Mouse (Mus musculus) bone marrow macrophage, adult 2 months (primary cell): ENCODE data around the gene Zfp385b.

Experiments used
- CTCF ChIP-seq: IDR thresholded peaks from 2 replicates; pipeline ENCODE4 v1.5.1; 2012; ENCODE audit warnings: low read depth, mild to moderate bottlenecking, low read length, moderate library complexity
- POLR2A ChIP-seq: IDR thresholded peaks from 2 replicates; pipeline ENCODE4 v1.6.1; 2012; ENCODE audit warnings: mild to moderate bottlenecking, low read depth, low read length, borderline replicate concordance

- TF ChIP-seq CTCF (no peak), POLR2A (no peak)
These were observed 262.5 kb downstream of the Zfp385b start for GRCm38 (mm10) chr2:77556938-77557337.
